Mouse (Mus musculus) liver, adult 2 months (tissue): ENCODE data around the gene Ahctf1.

Experiments
- CTCF ChIP-seq: fragments of 200-500 bp; IDR thresholded peaks from 2 replicates; pipeline ENCODE4 v1.5.1; 2011; ENCODE audit warnings: low read depth, low read length, control low read depth
- POLR2A ChIP-seq: fragments of 200-500 bp; IDR thresholded peaks from 2 replicates; pipeline ENCODE4 v1.6.1; 2011; ENCODE audit warnings: low read length, control low read depth; ENCODE audit not compliant: insufficient read depth; ENCODE audit errors: extremely low read depth

DNA sequence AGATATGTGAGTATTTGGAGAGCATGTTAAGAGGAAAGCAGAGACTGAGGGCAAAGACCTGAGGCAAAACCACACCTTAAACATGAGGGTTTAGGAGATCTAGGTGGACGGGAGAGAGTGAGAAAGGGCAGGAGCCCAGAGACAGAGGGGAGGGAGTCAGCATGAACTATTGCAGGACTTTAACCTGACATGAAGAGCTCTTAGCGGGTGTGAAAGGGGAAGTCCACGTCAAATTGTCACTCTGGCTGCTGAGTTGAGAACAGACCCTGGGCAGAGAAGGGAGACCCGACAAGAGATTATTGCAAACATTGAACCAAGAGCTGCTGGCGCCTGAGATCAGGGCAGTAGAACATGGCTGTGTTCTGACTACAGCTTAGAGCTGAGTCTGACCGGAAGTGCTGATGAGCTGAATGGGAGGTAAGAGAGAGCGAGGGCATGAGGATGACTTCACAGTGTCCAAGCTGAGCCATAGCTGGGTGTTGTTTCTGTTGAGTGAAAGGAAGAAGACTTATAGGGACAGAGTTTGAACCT is 29.3 kb upstream of the Ahctf1 start:
- no peak for TF ChIP-seq CTCF
- TF ChIP-seq POLR2A, result no peak
